Mouse (Mus musculus): ENCODE measurements around the gene Dip2b. TPM values are rescaled to one million over a fixed set of nuclear protein-coding genes. Genes with fewer than 3 reads are reported as not detected.

Dip2b gene
- total RNA-seq, 2 experiments from 2014 or later: 64.8 to 68.3 TPM

DNA sequence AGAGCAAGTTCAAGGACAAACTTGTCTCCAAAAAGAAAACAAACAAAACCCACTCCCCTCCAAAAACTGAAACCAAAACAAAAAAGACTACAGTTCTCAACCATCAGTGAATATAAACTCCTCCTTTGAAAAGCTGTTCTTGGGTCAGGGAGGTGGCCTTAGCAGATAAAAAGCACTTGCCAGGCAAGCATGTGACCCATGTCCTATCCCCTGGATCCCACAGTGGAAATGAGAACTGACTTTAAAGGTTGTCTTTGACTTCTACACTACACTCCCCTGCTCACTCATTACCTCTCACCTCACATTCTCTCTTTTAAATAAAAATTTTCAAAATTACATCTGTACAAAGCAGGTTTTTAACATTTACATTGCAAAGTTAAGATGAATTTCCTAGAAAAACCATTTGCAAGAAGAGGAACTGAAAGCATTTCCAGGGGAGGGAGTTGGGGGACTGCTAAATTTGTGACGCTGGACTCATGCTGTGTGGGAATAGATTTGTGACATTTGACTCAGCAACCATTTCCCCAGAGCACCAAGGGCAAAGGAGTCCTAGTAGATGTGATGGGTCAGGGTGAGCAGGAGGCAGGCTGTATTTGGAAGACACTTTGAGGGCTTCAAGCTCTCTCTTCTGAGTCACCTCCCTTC, 42.5 kb downstream of the Dip2b start:
- intact Hi-C loops (cut with DNase I): loop anchor here (5.0 kb wide), 2 partner anchors 39 to 46 kb away; no protein-coding TSS in a partner anchor
- no peak for DNase-seq (ENCODE audit: low spot score in 2 of 2)

DNA sequence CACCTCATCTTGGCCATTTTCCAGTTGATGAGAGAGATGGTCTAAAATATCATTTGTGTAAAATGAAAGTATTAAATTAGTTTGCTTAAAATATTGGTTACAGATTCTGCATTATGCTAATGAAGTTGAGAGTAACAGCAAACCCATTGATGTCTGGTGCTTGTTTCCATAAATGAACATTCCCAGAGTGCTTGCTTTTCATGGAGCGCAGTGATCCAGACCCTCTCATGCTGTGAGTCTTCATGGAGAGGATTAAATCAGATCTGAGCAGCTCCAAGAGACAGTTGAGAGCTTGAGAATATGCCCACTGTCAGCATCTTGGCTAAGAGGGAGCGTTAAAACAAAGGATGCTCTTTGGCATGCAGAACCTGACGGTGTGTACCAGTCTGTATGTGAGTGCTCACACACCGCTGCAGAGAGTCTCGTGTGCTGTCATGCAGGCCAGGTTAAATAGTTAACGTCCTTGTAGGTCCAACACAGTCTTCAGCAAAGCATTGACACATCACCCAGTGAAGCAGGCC, 43.1 kb downstream of the Dip2b start:
- intact Hi-C loops (cut with DNase I): loop anchor here (5.0 kb wide), 2 partner anchors 39 to 46 kb away; no protein-coding TSS in a partner anchor
- no peak for DNase-seq (ENCODE audit: low spot score in 2 of 2)

DNA sequence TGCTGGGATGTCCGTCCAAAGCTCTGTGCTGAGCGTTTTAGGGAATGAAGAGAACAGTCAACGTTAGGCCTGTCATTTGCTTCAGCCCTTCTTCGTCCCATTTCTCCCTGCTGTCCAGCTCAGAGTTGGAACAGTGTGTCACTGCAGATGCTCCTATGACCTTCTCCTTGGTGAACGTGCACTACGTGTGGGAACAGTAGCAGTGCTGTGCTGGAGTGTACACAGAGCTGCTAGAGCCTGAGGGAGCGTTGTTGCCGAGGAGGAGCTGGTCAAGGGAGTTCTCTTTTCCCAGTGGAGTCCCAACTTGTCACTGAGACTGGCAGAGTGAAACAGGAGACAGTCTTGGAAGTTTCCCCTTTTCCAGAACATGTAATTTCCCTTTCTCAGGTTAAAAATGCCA, 43.6 kb downstream of the Dip2b start:
- intact Hi-C loops (cut with DNase I): loop anchor here (5.0 kb wide), 2 partner anchors 40 to 45 kb away; no protein-coding TSS in a partner anchor
- DNase-seq (ENCODE audit: low spot score in 2 of 2): no peak

DNA sequence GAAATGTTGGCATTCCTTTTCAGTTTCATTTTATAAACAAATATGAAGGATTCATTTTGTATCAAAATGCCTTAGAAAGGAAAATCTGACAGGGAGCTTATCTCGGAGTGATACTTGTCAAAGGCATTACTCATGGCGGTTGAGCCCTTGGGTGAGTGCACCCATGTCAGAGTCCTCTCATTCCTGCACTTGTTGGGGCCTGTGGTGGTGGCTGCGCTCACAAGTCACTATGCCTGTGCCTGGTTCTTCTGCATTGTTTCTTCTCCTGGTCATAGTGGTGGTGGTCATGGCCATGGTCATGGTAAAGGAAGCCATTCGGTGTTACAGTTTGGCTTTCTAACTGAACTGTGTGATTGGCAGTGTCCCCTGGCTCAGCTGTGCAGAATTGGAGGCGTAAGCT, 44.3 kb downstream of the Dip2b start:
- no peak for DNase-seq (ENCODE audit: low spot score in 2 of 2)
- intact Hi-C loops (cut with DNase I): loop anchor here (5.0 kb wide), 2 partner anchors 40 to 45 kb away; no protein-coding TSS in a partner anchor

DNA sequence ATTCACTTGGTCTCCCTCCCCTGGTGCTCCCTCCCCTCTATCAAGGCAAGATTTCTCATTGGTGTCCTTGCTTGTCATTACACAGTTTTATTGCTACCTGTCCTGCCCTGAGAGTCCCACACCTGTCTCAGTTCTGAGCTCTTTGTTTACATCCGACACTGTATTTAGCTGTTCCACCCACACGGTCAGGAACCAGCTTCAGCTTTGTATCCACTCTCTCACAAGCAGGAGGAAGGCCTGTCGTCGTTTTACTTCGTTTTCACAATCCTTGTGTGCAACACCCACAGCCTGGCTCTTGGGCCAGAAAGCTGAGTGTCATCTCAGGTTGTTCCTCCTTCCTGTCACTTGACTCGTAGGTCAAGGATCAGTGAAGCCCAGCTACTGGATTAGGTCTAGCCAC, 45.4 kb downstream of the Dip2b start:
- DNase-seq (ENCODE audit: low spot score in 2 of 2): no peak
- intact Hi-C loops (cut with DNase I): loop anchor here (5.0 kb wide), 2 partner anchors 42 to 43 kb away; no protein-coding TSS in a partner anchor

DNA sequence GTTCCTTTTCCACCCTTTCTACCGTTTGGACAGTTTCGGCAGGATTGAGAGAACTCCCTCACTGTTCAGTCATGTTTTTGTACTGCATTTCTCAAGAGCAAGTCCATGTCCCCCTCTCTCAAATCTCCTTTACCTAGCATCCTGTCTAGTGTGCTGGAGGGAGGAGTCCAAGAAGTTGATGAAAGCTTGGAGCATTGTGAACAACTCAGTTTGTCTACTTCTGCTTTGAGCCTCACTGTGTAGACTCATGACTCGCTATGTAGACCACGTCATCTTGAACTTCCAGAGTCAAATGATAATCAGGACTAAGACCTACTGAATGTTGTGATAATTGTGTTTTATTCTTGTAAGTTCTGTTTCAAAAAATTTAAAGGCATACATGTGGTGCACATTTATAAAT, 46.4 kb downstream of the Dip2b start:
- DNase-seq (ENCODE audit: low spot score in 2 of 2): no peak
- intact Hi-C loops (cut with DNase I): loop anchor here (5.0 kb wide), 2 partner anchors 42 to 43 kb away; no protein-coding TSS in a partner anchor

DNA sequence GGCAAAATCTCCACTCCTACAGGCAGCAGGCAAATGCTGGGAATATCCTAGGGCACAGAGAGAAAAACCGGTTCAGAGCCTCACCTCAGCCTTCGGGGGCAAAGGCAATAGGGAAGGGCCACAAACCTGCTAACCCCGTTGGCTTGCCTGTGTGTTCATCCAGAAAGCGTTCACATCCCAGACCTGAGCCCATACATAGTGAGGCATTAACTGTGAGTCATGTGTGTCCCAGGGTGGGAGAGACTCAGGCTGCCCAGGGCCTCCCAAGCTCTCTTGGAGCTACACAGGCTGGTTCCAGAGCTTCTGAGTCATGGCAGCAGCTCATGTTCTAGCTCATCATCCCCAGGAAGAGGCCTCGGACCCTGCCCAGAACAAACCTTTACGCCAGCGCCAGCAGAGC, 49.6 kb downstream of the Dip2b start:
- DNase-seq (ENCODE audit: low spot score in 2 of 2): no peak
- intact Hi-C loops (cut with DNase I): no loop called here

DNA sequence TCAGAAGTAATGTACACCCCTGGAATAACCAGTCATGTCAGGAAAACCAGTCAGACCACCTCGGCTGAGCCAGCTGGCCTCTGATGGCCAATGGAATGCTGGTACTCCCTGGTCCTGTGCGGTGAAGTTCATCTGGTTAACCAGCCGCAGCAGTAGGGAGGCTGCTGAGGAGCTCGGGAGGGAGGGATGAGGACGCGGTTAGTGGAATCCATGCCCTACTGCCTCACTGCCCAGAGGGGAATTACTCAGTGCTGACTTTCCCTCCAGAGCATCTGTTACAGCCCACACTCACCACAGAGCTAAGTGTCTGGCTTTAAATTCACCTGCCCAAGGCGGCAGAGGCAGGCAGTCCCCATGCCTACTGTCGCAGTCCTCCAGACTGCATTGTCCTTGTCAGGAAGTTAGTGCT, 51.2 kb downstream of the Dip2b start:
- intact Hi-C loops (cut with DNase I): no loop called here
- DNase-seq (ENCODE audit: low spot score in 2 of 2): no peak

DNA sequence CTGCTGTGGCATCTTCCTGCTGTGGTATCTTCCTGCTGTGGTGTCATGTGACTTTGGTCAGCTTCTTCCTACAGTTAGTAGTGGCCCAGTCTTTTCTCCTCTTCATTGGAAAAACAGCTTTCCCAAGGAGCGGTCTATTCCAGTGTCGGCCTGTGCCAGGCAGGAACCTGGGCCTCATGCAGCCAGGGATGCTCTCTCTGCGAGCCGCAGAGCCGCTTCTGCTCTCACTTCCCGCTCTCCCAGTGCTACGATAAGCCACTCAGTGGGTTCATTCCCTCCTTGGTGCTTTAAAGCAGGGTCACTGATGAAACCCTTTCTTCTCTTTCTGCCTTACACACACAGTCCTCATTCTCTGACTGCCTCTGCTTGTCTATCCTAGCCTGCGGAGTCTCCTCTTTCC, 53.4 kb downstream of the Dip2b start:
- DNase-seq (ENCODE audit: low spot score in 2 of 2): no peak
- intact Hi-C loops (cut with DNase I): loop anchor here (2.0 kb wide), 1 partner anchor 53 kb away; the partner anchor contains the start of gene Dip2b

DNA sequence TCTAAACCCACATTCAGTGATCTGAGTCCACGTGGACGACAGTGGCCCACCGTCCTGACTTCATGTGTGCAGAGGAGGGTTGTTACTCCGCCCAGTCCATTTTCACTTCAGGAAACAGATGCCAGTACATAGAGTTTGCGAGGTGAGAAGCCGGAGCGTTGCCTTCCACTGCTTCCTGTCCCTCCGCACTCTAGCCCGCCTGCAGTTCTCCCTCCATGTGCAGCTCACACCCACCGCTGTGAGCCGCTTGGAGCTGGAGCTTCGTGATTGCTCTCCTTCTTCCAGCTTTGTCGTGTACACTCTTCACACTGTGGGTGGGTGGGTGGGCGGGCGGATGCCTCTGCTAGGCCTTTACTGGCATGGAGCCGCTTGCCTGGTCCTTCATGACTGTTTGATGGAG, 53.8 kb downstream of the Dip2b start:
- intact Hi-C loops (cut with DNase I): loop anchor here (2.0 kb wide), 1 partner anchor 53 kb away; the partner anchor contains the start of gene Dip2b
- peak; percentile 67 to 76 for DNase-seq (ENCODE audit: low spot score in 2 of 2)

DNA sequence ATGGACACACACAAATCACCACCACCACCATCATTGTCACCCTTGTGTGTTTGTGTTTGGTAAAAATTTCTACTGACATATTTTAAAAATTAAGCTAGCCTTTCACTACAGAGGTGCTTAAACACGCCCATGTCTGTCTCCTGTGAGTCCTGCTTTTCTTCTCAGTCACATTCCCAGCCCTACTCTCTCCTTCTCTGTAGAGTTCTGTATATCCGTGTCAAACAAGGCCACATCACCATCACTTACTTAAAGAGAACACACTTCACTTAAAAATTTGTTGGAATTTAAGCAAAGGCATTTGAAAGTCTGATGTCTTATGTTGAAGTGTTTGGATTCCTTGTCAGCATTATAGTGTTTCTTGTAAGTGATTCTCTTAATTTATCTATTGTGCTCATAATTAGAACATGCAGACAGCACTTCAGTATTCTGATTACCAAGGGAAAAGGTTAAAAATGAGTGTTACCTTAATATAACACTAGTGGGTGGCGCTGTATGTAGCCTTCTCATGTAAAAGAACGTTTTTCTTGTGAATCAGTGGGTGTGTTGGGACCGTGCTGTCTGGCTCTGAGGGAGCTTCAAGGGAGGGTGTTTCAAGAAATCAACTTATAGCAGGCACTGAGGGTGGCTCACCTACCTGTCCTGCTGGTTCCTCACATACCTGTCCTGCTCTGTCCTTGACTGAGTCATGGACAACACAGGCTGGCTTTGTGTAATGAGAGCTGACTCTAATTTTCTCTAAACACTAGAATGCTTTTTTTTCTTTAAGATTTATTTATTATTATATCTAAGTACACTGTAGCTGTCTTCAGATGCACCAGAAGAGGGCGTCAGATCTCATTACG, 58.3 kb downstream of the Dip2b start:
- no peak for DNase-seq (ENCODE audit: low spot score in 2 of 2)

DNA sequence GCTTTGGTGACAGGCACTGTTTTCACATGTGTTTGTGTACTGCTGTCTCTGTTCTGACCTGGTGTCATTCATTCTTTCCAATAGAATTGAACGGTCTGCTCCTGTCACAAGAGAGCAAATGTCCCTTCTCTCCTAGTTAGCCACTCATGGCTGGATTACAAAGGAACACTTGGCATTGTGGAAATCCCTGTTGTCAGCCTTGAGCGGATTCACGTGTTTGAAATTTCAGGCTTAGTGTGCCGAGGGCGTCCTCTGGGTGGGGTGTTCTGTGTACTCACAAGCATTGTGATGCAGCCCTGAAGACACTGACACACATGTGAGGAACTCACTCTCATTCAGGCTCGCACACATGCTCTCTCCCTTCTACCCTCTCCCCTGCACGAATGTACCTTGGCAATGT, 61.9 kb downstream of the Dip2b start:
- DNase-seq (ENCODE audit: low spot score in 2 of 2): no peak
- intact Hi-C loops (cut with DNase I): no loop called here

More for the DNA sequence above, 58.3 kb downstream of the Dip2b start:
- intact Hi-C loops (cut with DNase I): no loop called here

DNA sequence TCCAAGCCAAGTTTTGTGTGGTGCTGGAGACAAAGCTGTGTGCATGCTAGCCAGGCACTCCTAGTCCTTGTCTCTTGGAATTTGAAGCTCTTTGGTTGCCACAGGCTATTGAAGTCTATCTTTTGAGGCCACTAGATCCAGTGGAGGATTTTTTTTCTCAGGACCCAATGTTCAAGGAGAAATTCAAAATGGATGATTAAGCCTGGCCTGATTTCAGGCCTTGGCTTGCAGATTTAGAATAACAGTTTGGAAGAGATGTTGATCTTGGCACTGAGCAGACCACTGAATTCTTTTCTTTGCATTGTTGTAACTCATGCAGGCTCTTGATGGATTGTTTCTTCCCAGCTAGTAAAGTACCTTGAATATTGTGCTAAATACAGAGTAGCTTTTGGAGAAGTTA, 62.7 kb downstream of the Dip2b start:
- no peak for DNase-seq (ENCODE audit: low spot score in 2 of 2)
- intact Hi-C loops (cut with DNase I): no loop called here

DNA sequence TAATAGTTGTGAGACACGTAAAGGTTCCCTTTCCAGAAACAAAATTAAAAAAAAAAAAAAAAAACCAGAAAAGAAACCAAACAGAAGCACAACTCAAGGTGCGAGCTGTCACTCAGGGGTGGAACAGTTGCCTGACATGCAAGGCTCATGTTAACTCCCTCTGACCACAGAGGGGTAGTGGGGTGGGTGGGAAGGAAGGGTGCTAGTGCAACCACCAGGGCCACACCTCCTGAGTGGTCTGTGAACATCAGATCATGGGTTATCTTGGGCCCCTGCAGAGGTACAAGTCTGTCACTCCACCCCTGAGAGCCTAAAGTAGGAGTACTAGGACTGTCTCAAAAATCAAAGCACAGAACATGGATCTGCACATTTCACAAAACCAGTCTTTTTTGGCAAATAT, 65.7 kb downstream of the Dip2b start:
- no peak for DNase-seq (ENCODE audit: low spot score in 2 of 2)
- intact Hi-C loops (cut with DNase I): no loop called here

DNA sequence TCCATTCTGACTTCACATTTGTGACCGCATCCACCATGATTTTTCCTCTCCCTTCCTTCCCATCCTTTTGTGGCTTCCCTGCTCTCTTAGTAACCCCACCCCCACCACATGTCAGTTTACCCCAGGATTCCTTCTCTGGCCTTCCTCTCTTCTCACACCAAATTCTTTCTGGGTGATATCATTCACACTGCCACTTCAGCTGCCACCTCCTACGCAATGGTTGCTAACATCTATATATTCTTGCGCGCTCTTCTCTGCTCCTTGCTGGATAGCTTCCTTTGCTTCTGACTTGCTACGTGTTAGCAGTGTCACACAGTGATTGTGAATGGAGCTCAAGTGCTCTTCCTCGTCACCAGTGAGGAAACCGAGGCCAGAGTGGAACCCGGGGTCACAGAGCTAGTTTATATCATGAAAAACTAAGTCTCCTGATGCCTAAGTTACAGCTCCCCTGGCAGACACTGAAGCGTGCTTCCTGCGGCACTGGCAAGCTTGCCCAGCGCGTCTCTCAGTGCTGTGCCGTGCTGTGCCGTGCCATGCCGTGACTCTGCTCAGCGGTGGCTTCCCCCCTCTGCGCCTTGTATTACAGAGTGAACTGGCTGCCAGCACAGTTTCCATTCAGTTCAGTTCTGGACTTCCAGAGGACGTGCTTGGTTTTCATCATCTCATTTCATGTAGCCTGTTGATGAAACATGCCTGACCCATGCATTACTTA, 69.8 kb downstream of the Dip2b start:
- DNase-seq (ENCODE audit: low spot score in 2 of 2): peak in 1 of 2 experiments; percentile 46
- intact Hi-C loops (cut with DNase I): no loop called here

DNA sequence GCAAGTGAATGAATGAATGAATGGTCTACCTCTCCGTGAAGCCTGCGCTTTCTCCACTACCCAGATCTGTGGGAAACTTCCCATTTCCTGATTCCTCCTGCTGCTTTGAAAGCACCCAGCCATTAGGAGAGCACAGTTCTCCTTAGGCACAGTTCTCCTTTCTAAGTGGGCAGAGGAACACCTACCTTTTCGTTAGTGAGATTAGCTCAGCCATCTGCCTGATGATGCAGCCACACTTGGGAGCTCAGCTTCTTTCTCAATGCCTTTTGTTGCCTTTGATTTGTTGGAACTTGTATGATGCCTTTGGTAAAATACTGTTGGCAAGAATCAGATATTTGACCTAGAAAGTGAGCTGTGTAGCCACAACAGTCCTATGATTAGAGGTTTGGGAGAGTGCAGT, 71.5 kb downstream of the Dip2b start:
- no peak for DNase-seq (ENCODE audit: low spot score in 2 of 2)
- intact Hi-C loops (cut with DNase I): no loop called here

DNA sequence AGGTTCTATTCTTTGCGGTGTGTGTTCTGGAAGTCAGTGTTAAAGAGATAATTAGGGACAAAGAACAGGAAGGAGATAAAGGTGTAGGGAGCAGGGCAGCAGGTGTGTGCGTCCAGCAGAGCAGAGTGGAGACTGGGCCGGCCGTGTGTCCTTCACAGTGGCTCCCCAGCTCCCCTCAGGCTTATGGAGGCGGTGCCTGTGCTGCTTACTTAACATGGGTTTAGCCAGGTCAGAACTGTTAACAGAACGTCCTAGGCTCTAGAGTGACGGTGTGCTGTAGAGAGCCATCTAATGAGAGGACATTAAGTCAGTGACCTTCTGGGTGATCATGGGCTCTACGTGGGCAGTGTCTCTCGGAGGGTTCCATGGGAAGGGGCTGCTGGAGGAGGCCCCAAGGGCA, 73.4 kb downstream of the Dip2b start:
- DNase-seq (ENCODE audit: low spot score in 2 of 2): no peak
- intact Hi-C loops (cut with DNase I): no loop called here

DNA sequence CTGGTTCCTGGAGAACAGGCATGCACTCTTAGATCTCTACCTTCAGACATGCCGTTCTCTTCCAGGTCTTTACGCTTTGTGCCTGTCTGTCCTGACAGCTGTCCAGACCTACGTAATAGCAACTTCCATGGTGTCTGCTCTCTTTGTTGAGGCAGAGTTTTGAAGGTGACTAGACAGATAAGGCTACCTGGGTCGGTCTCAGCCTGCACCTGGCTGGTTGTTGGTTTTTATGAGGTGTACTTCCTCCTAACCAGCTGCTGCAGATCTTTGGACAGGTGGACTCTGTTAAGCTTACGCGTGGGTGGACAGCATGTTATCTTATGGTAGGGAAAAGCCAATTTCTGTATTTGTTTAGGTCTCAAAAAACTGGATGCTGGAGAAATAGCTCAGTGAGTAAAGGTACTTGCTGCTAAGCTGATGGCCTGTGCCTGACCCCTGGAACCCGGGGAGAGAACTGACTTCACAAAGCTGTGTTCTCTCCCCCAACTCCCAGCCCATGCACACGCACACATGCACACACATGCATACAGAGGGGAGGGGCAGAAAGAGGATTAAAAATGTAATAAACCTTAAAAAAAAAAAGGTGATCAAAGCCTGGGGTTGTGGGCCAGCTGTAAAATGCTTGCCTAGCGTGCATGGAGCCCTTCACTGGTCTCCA, 74.0 kb downstream of the Dip2b start:
- intact Hi-C loops (cut with DNase I): no loop called here
- DNase-seq (ENCODE audit: low spot score in 2 of 2): no peak
